Mouse (Mus musculus) heart, embryonic 14.5 days (tissue): ENCODE results near the gene Gm45021. TPM values are rescaled to one million over a fixed set of nuclear protein-coding genes. Genes with fewer than 3 reads are reported as not detected.

Experiments used
- ATAC-seq: fragments of 200-750 bp; cut with Nextera tagmentation; 2 replicates; pipeline ENCODE4 v1.8.0; 2017; ENCODE audit warnings: low read depth, moderate TSS enrichment; ENCODE audit not compliant: insufficient number of reproducible peaks, insufficient read depth, low FRiP score
- H3K27ac ChIP-seq, 2 experiments: fragments of 200-500 bp in 1 of 2; fragments of 300-500 bp in 1 of 2; sonication (generic) in 1 of 2; replicated peaks in 1 of 2; 2 replicates each; pipeline ENCODE4 v1.5.1; 2012 to 2014; ENCODE audit warnings: low read depth in 2 of 2, low read length in 2 of 2, control low read depth in 1 of 2, mild to moderate bottlenecking in 1 of 2, mixed read lengths in 1 of 2; ENCODE audit not compliant: control insufficient read depth in 1 of 2, insufficient read depth in 1 of 2
- H3K27me3 ChIP-seq: fragments of 300-500 bp; sonication (generic); 2 replicates; pipeline ENCODE4 v1.6.1; 2014; ENCODE audit warnings: mild to moderate bottlenecking, low read length, control low read depth; ENCODE audit not compliant: control insufficient read depth, insufficient read depth
- H3K36me3 ChIP-seq: fragments of 300-500 bp; sonication (generic); 2 replicates; pipeline ENCODE4 v1.6.1; 2014; ENCODE audit warnings: mild to moderate bottlenecking, control low read depth, low read length, mixed read lengths; ENCODE audit not compliant: control insufficient read depth, insufficient read depth
- H3K4me1 ChIP-seq, 2 experiments: fragments of 200-500 bp in 1 of 2; fragments of 300-500 bp in 1 of 2; sonication (generic) in 1 of 2; 2 replicates each; pipeline ENCODE4 v1.6.1; 2012 to 2014; ENCODE audit warnings: low read length in 2 of 2, control low read depth in 1 of 2, mixed read lengths in 1 of 2; ENCODE audit not compliant: control insufficient read depth in 2 of 2, insufficient read depth in 2 of 2
- H3K4me2 ChIP-seq: fragments of 300-500 bp; sonication (generic); 2 replicates; pipeline ENCODE4 v1.6.1; 2014; ENCODE audit warnings: mild to moderate bottlenecking, low read length
- H3K4me3 ChIP-seq, 2 experiments: fragments of 200-500 bp in 1 of 2; fragments of 300-500 bp in 1 of 2; sonication (generic) in 1 of 2; 2 replicates each; pipeline ENCODE4 v1.5.1; 2012 to 2014; ENCODE audit warnings: low read length in 2 of 2, mild to moderate bottlenecking in 2 of 2, control low read depth in 1 of 2, low read depth in 1 of 2, moderate library complexity in 1 of 2; ENCODE audit not compliant: control insufficient read depth in 1 of 2, insufficient read depth in 1 of 2
- H3K9ac ChIP-seq: fragments of 300-500 bp; sonication (generic); 2 replicates; pipeline ENCODE4 v1.6.1; 2014; ENCODE audit warnings: mild to moderate bottlenecking, low read length
- H3K9me3 ChIP-seq: fragments of 300-500 bp; sonication (generic); 2 replicates; pipeline ENCODE4 v1.6.1; 2016; ENCODE audit warnings: low read length, control low read depth; ENCODE audit not compliant: control insufficient read depth
- WGBS: fragments of 180-500 bp; shearing (Covaris S2); extraction: QIAGEN DNeasy Blood & Tissue Kit; methylation state at CpG from one replicate; pipeline ENCODE4 v1.1.7; 2014; 5-methylcytosine and 5-hydroxymethylcytosine counted together
- polyA plus RNA-seq: library from polyadenylated mRNA; unstranded; fragments of >200 nt; fragmentation: Nextera tagmentation; extraction: Ambion mirVana; gene quantifications from 2 replicates; pipeline ENCODE4 v1.2.1, GENCODE M21; 2014

Gm45021 gene
- 1.3 TPM in 1 of 2 replicates, not detected in the other for polyA plus RNA-seq

GRCm38 (mm10) chr6:48589194-48589750 is at the start of gene Gm45021:
Gm45021 (plus strand) TSS chr6:48589610.
- no peak within 1 kb of the TSS for H3K4me3 ChIP-seq
- ATAC-seq, result no peak
- WGBS, result 12% methylated on average over 6 of the region's 6 CpGs
- no peaks in the 10 kb centered on the region for H3K9me3 ChIP-seq
- H3K4me1 ChIP-seq, result peaks cover 16 to 18% of the 10 kb centered on the region in 2 experiments
- H3K9ac ChIP-seq, result peak within 1 kb of the TSS; percentile 58
- H3K36me3 ChIP-seq, result no peaks in the 10 kb centered on the region
- peak within 1 kb of the TSS; percentile 23; the same call in 1 of the 2 replicates for H3K4me2 ChIP-seq
- no peaks in the 10 kb centered on the region for H3K27me3 ChIP-seq
- H3K27ac ChIP-seq, result peak within 1 kb of the TSS; percentile 86

GRCm38 (mm10) chr6:48539860-48540259 is 49.5 kb upstream of the Gm45021 start:
- Histone ChIP-seq H3K4me3 (no peak overlapping the region), H3K36me3 (no peaks in the 10 kb centered on the region), H3K27me3 (no peaks in the 10 kb centered on the region), H3K4me2 (no peak overlapping the region), H3K9me3 (no peaks in the 10 kb centered on the region), H3K9ac (no peak overlapping the region), H3K4me1 (peaks cover 8 to 9% of the 10 kb centered on the region in 2 experiments; a peak in 3 of 4 replicates), H3K27ac (no peak overlapping the region)
- ATAC-seq, result no peak
- 76% methylated on average over 5 of the region's 5 CpGs for WGBS

- Histone ChIP-seq H3K27ac (no peak overlapping the region), H3K4me3 (no peak overlapping the region), H3K4me1 (peaks cover 8 to 9% of the 10 kb centered on the region in 2 experiments; a peak in 3 of 4 replicates), H3K9me3 (no peaks in the 10 kb centered on the region), H3K4me2 (no peak overlapping the region), H3K9ac (no peak overlapping the region), H3K27me3 (no peaks in the 10 kb centered on the region), H3K36me3 (no peaks in the 10 kb centered on the region)
- ATAC-seq, result no peak
- WGBS, result 38% methylated on average over 3 of the region's 3 CpGs
These were observed 48.7 kb upstream of the Gm45021 start for GRCm38 (mm10) chr6:48540721-48541120.

GRCm38 (mm10) chr6:48541560-48542450 is 47.6 kb upstream of the Gm45021 start:
- Histone ChIP-seq H3K4me2 (no peak overlapping the region), H3K36me3 (no peaks in the 10 kb centered on the region), H3K4me3 (no peak overlapping the region), H3K4me1 (peaks cover 7 to 9% of the 10 kb centered on the region in 2 experiments; a peak in 3 of 4 replicates), H3K9me3 (no peaks in the 10 kb centered on the region), H3K27me3 (no peaks in the 10 kb centered on the region), H3K9ac (no peak overlapping the region), H3K27ac (no peak overlapping the region)
- WGBS, result 43% methylated on average over 7 of the region's 7 CpGs
- no peak for ATAC-seq

- H3K9me3 ChIP-seq, result no peaks in the 10 kb centered on the region
- peaks cover 2 to 3% of the 10 kb centered on the region in 2 experiments; a peak in 1 of 4 replicates for H3K4me1 ChIP-seq
- H3K9ac ChIP-seq, result no peak overlapping the region
- H3K27me3 ChIP-seq, result no peaks in the 10 kb centered on the region
- WGBS, result 80% methylated on average over 3 of the region's 3 CpGs
- H3K4me2 ChIP-seq, result no peak overlapping the region
- H3K4me3 ChIP-seq, result no peak overlapping the region
- H3K27ac ChIP-seq, result no peak overlapping the region
- ATAC-seq, result no peak
- no peaks in the 10 kb centered on the region for H3K36me3 ChIP-seq
These were observed 46.8 kb upstream of the Gm45021 start for GRCm38 (mm10) chr6:48542631-48543030.

- Histone ChIP-seq H3K4me1 (peaks cover 0 to 2% of the 10 kb centered on the region in 2 experiments; a peak in 1 of 4 replicates), H3K4me3 (no peak overlapping the region), H3K9me3 (no peaks in the 10 kb centered on the region), H3K27ac (no peak overlapping the region), H3K4me2 (no peak overlapping the region), H3K36me3 (no peaks in the 10 kb centered on the region), H3K9ac (no peak overlapping the region), H3K27me3 (no peaks in the 10 kb centered on the region)
- 60% methylated on average over 5 of the region's 5 CpGs for WGBS
- no peak for ATAC-seq
These were observed 44.2 kb upstream of the Gm45021 start for GRCm38 (mm10) chr6:48545251-48545650.

GRCm38 (mm10) chr6:48546271-48546670 is 43.1 kb upstream of the Gm45021 start:
- Histone ChIP-seq H3K4me2 (no peak overlapping the region), H3K27ac (no peak overlapping the region), H3K36me3 (no peaks in the 10 kb centered on the region), H3K27me3 (no peaks in the 10 kb centered on the region), H3K4me1 (peaks cover 0 to 2% of the 10 kb centered on the region in 2 experiments; a peak in 1 of 4 replicates), H3K9me3 (no peaks in the 10 kb centered on the region), H3K9ac (no peak overlapping the region), H3K4me3 (no peak overlapping the region)
- ATAC-seq, result no peak
- WGBS, result 21% methylated on average over 1 of the region's 1 CpGs
